Mouse (Mus musculus): ENCODE results near the gene Gm11027. TPM values are rescaled to one million over a fixed set of nuclear protein-coding genes. Genes with fewer than 3 reads are reported as not detected.

The Gm11027 gene
- polyA plus RNA-seq, 1 experiment from 2014 or later, result not detected

DNA sequence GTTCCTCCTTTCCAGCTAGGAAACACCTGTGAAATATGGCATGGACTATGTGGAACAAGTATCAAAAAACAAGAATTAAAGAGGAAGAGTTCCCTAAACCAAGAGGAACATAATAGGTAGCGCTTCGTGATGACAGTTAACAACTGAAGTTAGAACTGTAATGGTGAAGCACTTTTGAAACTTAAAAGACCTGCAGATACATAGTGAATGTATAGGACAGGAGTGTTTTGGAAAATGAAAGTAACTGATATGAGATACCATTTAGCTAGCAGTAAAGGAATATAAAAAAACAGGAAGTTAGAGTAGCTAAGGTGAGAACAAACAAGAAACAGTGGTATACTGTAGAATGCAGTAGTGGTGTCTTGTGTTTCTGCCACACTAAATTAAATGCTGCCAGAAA lies 7.7 kb downstream of the Gm11027 start:
- Histone ChIP-seq H3K36me3 (ENCODE audit: control insufficient read depth, insufficient read depth, low read length) (no peaks in the 10 kb centered on the region), H3K4me3 (ENCODE audit: low read length) (no peak overlapping the region), H3K4me2 (ENCODE audit: low read length) (peak overlapping the region; percentile 31; the same call in 1 of the 2 replicates), H3K9me3 (ENCODE audit: control insufficient read depth, low read length) (no peaks in the 10 kb centered on the region), H3K9ac (ENCODE audit: low read depth, low read length) (no peak overlapping the region), H3K4me1 (ENCODE audit: control insufficient read depth, insufficient read depth, low read depth, low read length) (peaks cover 9% of the 10 kb centered on the region; the same call in 1 of the 2 replicates), H3K27ac (ENCODE audit: low read depth, low read length) (no peak overlapping the region), H3K27me3 (replicated peaks; ENCODE audit: control insufficient read depth, insufficient read depth, low read length) (no peaks in the 10 kb centered on the region)
- 92% methylated on average over 2 of the region's 2 CpGs for WGBS
- no peak for ATAC-seq

DNA sequence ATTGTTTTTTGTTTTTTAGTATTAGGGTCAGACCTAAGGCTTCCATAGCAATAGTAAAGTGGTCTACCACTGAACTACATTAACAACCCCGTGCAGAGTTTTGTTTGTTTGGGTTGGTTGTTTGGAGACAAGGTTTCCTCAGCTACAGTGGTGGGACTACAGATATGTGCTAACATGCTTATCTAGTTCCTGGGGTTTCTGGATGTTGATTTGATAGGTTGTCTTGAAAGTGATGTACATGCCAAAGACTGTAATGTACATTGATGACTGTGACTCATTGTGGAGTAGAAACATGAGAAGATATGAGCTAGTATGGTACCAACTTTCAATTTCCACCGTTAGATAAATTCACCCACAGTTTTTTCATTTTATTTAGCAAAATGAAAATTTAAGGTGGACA lies 8.3 kb downstream of the Gm11027 start:
- H3K4me2 ChIP-seq (ENCODE audit: low read length), result no peak overlapping the region
- no peak overlapping the region for H3K4me3 ChIP-seq (ENCODE audit: low read length)
- no peaks in the 10 kb centered on the region for H3K9me3 ChIP-seq (ENCODE audit: control insufficient read depth, low read length)
- no peaks in the 10 kb centered on the region for H3K36me3 ChIP-seq (ENCODE audit: control insufficient read depth, insufficient read depth, low read length)
- 90% methylated on average over 2 of the region's 2 CpGs for WGBS
- H3K4me1 ChIP-seq (ENCODE audit: control insufficient read depth, insufficient read depth, low read depth, low read length), result peaks cover 9% of the 10 kb centered on the region; the same call in 1 of the 2 replicates
- no peak for ATAC-seq
- no peak overlapping the region for H3K27ac ChIP-seq (ENCODE audit: low read depth, low read length)
- no peak overlapping the region for H3K9ac ChIP-seq (ENCODE audit: low read depth, low read length)
- no peaks in the 10 kb centered on the region for H3K27me3 ChIP-seq (replicated peaks; ENCODE audit: control insufficient read depth, insufficient read depth, low read length)

DNA sequence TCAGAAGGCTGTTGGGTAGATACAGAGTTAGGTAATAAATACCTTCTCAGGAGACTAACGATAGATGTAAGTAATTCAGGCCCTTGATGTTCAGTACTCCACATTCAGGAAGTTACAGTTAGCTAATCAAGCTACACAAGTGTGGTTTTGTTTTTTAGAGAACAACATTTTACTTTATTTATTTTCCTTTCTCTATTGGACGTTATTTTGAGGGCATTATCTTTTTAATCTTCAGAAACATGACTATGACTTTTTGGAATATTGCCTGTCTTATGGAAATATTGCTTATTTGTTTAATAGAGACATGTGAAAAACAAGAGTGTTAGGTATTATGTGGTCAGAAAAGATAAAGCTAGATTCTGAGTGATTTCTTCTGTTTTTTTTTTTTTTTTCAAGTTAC lies 18.0 kb downstream of the Gm11027 start:
- Histone ChIP-seq H3K4me3 (ENCODE audit: low read length) (no peak overlapping the region), H3K27ac (ENCODE audit: low read depth, low read length) (no peak overlapping the region), H3K36me3 (ENCODE audit: control insufficient read depth, insufficient read depth, low read length) (no peaks in the 10 kb centered on the region), H3K9me3 (ENCODE audit: control insufficient read depth, low read length) (no peaks in the 10 kb centered on the region), H3K4me1 (ENCODE audit: control insufficient read depth, insufficient read depth, low read depth, low read length) (no peaks in the 10 kb centered on the region), H3K27me3 (replicated peaks; ENCODE audit: control insufficient read depth, insufficient read depth, low read length) (no peaks in the 10 kb centered on the region), H3K4me2 (ENCODE audit: low read length) (no peak overlapping the region), H3K9ac (ENCODE audit: low read depth, low read length) (no peak overlapping the region)
- 84% methylated on average over 2 of the region's 2 CpGs for WGBS
- no peak for ATAC-seq

DNA sequence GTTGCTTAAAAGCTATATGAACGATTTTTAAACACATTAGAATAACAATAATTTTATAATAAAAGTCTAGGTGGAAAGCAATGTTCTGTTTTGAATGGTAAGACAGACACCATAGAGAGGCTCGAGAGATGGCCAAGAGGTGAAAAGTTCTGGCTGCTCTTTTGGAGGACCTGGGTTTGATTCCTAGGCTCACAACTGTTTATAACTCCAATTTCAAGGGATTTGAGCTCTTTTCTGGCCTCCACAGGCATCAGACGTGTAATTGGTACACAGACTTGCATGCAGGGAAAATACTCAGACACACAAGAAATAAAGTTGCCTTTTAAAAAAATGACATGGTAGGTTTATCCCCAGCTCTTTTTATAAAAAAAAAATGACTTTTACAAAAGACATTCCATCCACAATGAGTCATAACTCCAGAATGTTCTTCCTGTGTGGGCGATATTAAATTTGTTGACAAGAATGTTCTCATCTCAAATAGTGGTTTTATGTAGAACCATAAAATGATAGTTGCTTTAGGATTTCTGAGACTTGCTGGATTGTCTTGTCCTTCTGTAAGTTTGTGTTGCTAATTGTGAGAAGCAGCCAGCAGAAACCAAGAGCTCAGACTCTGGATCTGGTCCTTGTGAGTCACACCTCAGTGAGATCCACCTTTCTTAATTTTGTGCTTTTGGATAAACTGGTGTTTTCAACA lies 18.6 kb downstream of the Gm11027 start:
- Histone ChIP-seq H3K9ac (ENCODE audit: low read depth, low read length) (no peak overlapping the region), H3K4me1 (ENCODE audit: control insufficient read depth, insufficient read depth, low read depth, low read length) (no peaks in the 10 kb centered on the region), H3K4me3 (ENCODE audit: low read length) (no peak overlapping the region), H3K27me3 (replicated peaks; ENCODE audit: control insufficient read depth, insufficient read depth, low read length) (no peaks in the 10 kb centered on the region), H3K4me2 (ENCODE audit: low read length) (no peak overlapping the region), H3K36me3 (ENCODE audit: control insufficient read depth, insufficient read depth, low read length) (no peaks in the 10 kb centered on the region), H3K27ac (ENCODE audit: low read depth, low read length) (no peak overlapping the region), H3K9me3 (ENCODE audit: control insufficient read depth, low read length) (no peaks in the 10 kb centered on the region)
- ATAC-seq, result no peak
- WGBS, result 85% methylated on average over 4 of the region's 4 CpGs

DNA sequence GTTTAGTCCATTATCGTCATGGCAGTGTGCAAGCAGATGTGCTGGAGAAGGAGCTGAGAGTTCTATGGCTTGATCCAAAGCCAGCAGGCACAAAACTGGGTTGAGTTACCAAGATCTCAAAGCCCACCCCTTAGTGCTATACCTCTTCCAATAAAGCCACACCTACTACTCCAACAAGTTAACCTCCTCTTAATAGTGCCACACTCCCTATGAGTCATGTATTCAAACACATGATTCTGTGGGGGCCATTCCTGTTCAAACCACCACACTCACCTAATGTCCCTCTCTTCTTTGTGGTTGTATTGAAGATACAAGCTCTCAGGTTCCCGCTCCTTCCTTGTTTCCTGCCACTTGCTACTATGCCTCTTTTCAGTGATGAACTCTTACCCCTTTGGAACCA lies 24.7 kb downstream of the Gm11027 start:
- Histone ChIP-seq H3K4me1 (ENCODE audit: control insufficient read depth, insufficient read depth, low read depth, low read length) (no peaks in the 10 kb centered on the region), H3K9ac (ENCODE audit: low read depth, low read length) (no peak overlapping the region), H3K27ac (ENCODE audit: low read depth, low read length) (no peak overlapping the region), H3K9me3 (ENCODE audit: control insufficient read depth, low read length) (no peaks in the 10 kb centered on the region), H3K4me2 (ENCODE audit: low read length) (no peak overlapping the region), H3K4me3 (ENCODE audit: low read length) (no peak overlapping the region), H3K36me3 (ENCODE audit: control insufficient read depth, insufficient read depth, low read length) (no peaks in the 10 kb centered on the region), H3K27me3 (replicated peaks; ENCODE audit: control insufficient read depth, insufficient read depth, low read length) (no peaks in the 10 kb centered on the region)
- ATAC-seq, result no peak
- 98% methylated on average over 2 of the region's 2 CpGs for WGBS

DNA sequence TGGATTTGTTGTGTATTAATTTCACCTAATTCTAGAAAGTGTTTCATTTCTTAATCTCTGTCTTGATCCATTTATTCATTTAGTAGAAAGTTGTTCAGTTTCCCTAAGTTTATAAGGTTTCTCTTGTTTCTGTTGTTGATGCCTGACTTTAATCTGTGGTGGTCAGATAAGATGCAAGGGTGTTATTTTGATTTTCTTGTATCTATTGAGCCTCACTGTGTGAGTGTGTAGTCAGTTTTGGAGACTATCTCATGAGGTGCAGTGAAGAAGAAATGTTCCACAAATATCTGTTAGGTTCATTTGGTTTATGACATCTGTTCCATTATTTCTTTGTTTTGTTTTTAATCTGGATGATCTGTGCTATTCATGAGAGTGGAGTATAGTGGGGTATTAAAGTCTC lies 27.0 kb downstream of the Gm11027 start:
- no peaks in the 10 kb centered on the region for H3K27me3 ChIP-seq (replicated peaks; ENCODE audit: control insufficient read depth, insufficient read depth, low read length)
- no peak overlapping the region for H3K9ac ChIP-seq (ENCODE audit: low read depth, low read length)
- H3K4me3 ChIP-seq (ENCODE audit: low read length), result no peak overlapping the region
- H3K9me3 ChIP-seq (ENCODE audit: control insufficient read depth, low read length), result no peaks in the 10 kb centered on the region
- no peaks in the 10 kb centered on the region for H3K4me1 ChIP-seq (ENCODE audit: control insufficient read depth, insufficient read depth, low read depth, low read length)
- H3K36me3 ChIP-seq (ENCODE audit: control insufficient read depth, insufficient read depth, low read length), result no peaks in the 10 kb centered on the region
- no peak overlapping the region for H3K4me2 ChIP-seq (ENCODE audit: low read length)
- H3K27ac ChIP-seq (ENCODE audit: low read depth, low read length), result no peak overlapping the region
- no peak for ATAC-seq

DNA sequence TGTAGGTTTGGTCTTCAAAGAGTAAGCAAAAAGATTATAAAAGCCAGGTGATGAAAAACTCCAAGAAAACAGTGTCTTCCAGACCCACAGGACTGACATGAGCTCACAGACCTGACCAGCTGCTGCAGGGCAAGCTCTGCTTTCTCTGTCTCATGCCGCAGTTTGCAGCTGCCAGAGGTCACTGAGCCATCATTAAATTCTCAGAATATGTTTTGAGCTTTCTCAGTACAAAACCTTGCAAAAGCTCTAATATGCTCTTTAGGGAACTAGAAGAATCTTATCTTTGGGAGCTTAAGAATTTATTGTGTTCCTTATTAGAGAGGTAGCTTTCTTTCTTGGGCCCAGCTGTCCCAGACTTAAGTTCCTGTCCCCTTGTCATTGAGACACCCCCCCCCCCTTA lies 30.9 kb downstream of the Gm11027 start:
- Histone ChIP-seq H3K27ac (ENCODE audit: low read depth, low read length) (no peak overlapping the region), H3K36me3 (ENCODE audit: control insufficient read depth, insufficient read depth, low read length) (no peaks in the 10 kb centered on the region), H3K4me3 (ENCODE audit: low read length) (no peak overlapping the region), H3K27me3 (replicated peaks; ENCODE audit: control insufficient read depth, insufficient read depth, low read length) (no peaks in the 10 kb centered on the region), H3K9me3 (ENCODE audit: control insufficient read depth, low read length) (no peaks in the 10 kb centered on the region), H3K4me2 (ENCODE audit: low read length) (no peak overlapping the region), H3K4me1 (ENCODE audit: control insufficient read depth, insufficient read depth, low read depth, low read length) (no peaks in the 10 kb centered on the region), H3K9ac (ENCODE audit: low read depth, low read length) (no peak overlapping the region)
- no peak for ATAC-seq
- WGBS, result 79% methylated on average over 1 of the region's 1 CpGs

DNA sequence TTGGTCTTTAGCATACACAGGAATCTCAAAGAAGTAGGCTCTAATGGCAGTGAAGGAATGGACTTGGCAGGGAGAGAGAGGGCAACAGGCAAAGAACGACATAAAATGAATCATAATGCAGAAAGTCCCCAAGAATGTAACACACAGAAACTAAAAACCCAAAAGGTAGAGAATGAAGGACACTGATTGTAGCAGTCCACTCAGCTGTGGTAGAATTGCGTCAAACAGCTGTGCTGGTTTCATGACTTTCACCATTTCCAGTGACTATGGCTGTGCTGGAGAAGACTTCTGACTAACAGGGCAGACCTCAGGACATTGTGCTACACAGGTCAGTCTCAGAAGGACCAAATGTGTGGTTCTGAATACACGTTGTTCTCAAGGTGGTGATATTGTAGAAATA lies 32.7 kb downstream of the Gm11027 start:
- Histone ChIP-seq H3K4me1 (ENCODE audit: control insufficient read depth, insufficient read depth, low read depth, low read length) (no peaks in the 10 kb centered on the region), H3K9me3 (ENCODE audit: control insufficient read depth, low read length) (no peaks in the 10 kb centered on the region), H3K9ac (ENCODE audit: low read depth, low read length) (no peak overlapping the region), H3K27ac (ENCODE audit: low read depth, low read length) (no peak overlapping the region), H3K36me3 (ENCODE audit: control insufficient read depth, insufficient read depth, low read length) (no peaks in the 10 kb centered on the region), H3K4me2 (ENCODE audit: low read length) (no peak overlapping the region), H3K27me3 (replicated peaks; ENCODE audit: control insufficient read depth, insufficient read depth, low read length) (no peaks in the 10 kb centered on the region), H3K4me3 (ENCODE audit: low read length) (no peak overlapping the region)
- 87% methylated on average over 3 of the region's 3 CpGs for whole genome bisulfite sequencing
- no peak for ATAC-seq

DNA sequence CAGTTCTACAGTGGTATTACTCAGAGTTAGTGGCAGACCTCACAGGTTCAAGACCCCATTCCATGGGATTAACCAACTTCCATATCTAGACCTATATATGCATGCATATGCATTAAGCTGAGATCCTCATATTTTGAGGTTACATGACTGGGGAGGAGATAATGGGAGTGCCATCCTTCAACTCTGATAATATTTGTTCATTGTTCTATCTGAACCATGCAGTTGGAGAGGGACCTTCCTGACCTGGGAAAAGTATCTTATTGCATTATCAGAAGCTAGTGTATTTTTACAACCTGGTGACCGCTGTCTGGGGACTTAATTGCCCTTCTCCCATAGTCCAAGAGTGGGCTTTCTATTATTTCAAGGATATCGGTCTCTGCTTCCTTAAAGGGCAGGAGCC lies 33.4 kb downstream of the Gm11027 start:
- H3K4me3 ChIP-seq (ENCODE audit: low read length), result no peak overlapping the region
- WGBS, result 92% methylated on average over 2 of the region's 2 CpGs
- H3K9ac ChIP-seq (ENCODE audit: low read depth, low read length), result no peak overlapping the region
- H3K9me3 ChIP-seq (ENCODE audit: control insufficient read depth, low read length), result no peaks in the 10 kb centered on the region
- H3K27ac ChIP-seq (ENCODE audit: low read depth, low read length), result no peak overlapping the region
- H3K4me1 ChIP-seq (ENCODE audit: control insufficient read depth, insufficient read depth, low read depth, low read length), result no peaks in the 10 kb centered on the region
- no peak overlapping the region for H3K4me2 ChIP-seq (ENCODE audit: low read length)
- no peak for ATAC-seq
- H3K36me3 ChIP-seq (ENCODE audit: control insufficient read depth, insufficient read depth, low read length), result no peaks in the 10 kb centered on the region
- H3K27me3 ChIP-seq (replicated peaks; ENCODE audit: control insufficient read depth, insufficient read depth, low read length), result no peaks in the 10 kb centered on the region

DNA sequence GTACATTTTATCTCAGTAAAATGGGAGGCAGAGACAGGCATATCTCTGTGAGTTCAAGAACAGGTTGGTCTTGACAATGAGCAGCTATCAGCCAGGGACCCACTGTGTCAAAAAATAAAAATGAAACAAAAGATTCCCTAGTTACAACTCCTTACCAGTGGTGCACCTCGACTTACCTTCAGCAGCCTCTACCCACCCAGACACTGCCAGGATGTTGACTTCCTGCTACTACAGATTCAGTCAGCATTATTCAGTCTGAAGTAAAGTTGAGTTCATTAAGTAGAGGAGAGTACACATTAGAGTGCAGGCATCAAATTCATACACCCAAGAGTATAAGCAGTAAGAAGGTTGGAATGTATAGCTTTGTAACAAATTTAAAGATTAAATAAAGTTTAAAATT lies 38.6 kb downstream of the Gm11027 start:
- H3K27ac ChIP-seq (ENCODE audit: low read depth, low read length), result no peak overlapping the region
- H3K4me1 ChIP-seq (ENCODE audit: control insufficient read depth, insufficient read depth, low read depth, low read length), result no peaks in the 10 kb centered on the region
- H3K36me3 ChIP-seq (ENCODE audit: control insufficient read depth, insufficient read depth, low read length), result no peaks in the 10 kb centered on the region
- no peak overlapping the region for H3K4me3 ChIP-seq (ENCODE audit: low read length)
- H3K27me3 ChIP-seq (replicated peaks; ENCODE audit: control insufficient read depth, insufficient read depth, low read length), result no peaks in the 10 kb centered on the region
- no peaks in the 10 kb centered on the region for H3K9me3 ChIP-seq (ENCODE audit: control insufficient read depth, low read length)
- no peak overlapping the region for H3K9ac ChIP-seq (ENCODE audit: low read depth, low read length)
- no peak for ATAC-seq
- no peak overlapping the region for H3K4me2 ChIP-seq (ENCODE audit: low read length)
- 88% methylated on average over 1 of the region's 1 CpGs for WGBS
